Mouse (Mus musculus) monocyte, adult 5-6 weeks (primary cell): ENCODE results near the gene Shc1. TPM values are rescaled to one million over a fixed set of nuclear protein-coding genes. Genes with fewer than 3 reads are reported as not detected.
A peak's percentile ranks its signal among the peaks of the same experiment; 100 is the strongest.

Experiments used
- ATAC-seq: fragments of 153-309, 156-312 bp; replicated peaks from 2 replicates; pipeline ENCODE4 v1.8.0; 2017; ENCODE audit warnings: mild to moderate bottlenecking; ENCODE audit not compliant: low TSS enrichment, insufficient number of reproducible peaks, severe bottlenecking, poor library complexity, low FRiP score
- total RNA-seq: library from RNA; stranded (forward); fragments of 200-1000, 200-491, 200-594 nt; gene quantifications from 3 replicates; pipeline ENCODE4 v1.2.3, GENCODE M21; 2017

Gene Shc1
- total RNA-seq, 1 experiment from 2014 or later = 58.4 TPM

GRCm38 (mm10) chr3:89430171-89431159, 12.2 kb downstream of the Shc1 start, which contains the start of gene Pygo2:
Gene Pygo2, plus strand, starts transcription at chr3:89430214.
- peak; percentile 93 for ATAC-seq

- no peak for ATAC-seq
Measured at GRCm38 (mm10) chr3:89432606-89433005, 14.4 kb downstream of the Shc1 start.

GRCm38 (mm10) chr3:89434532-89434931, 16.3 kb downstream of the Shc1 start:
- ATAC-seq = no peak

GRCm38 (mm10) chr3:89435041-89435440, 16.8 kb downstream of the Shc1 start:
- no peak for ATAC-seq

GRCm38 (mm10) chr3:89436176-89437113, 18.2 kb downstream of the Shc1 start, which contains the start of gene Pbxip1:
Gene Pbxip1, plus strand, starts transcription at chr3:89436706.
- peak; percentile 67 for ATAC-seq

GRCm38 (mm10) chr3:89437269-89437668, 19.0 kb downstream of the Shc1 start:
- ATAC-seq = peak; percentile 45

- ATAC-seq = no peak
Measured at GRCm38 (mm10) chr3:89440691-89441090, 22.4 kb downstream of the Shc1 start.

GRCm38 (mm10) chr3:89448720-89449537, 30.7 kb downstream of the Shc1 start:
- ATAC-seq = 0 out of 2 replicates have a peak, but pooled peaks have one; percentile 7

GRCm38 (mm10) chr3:89449541-89449940, 31.3 kb downstream of the Shc1 start:
- ATAC-seq = peak; percentile 50

- no peak for ATAC-seq
Measured at GRCm38 (mm10) chr3:89451916-89452315, 33.7 kb downstream of the Shc1 start.

GRCm38 (mm10) chr3:89454401-89455177, 36.3 kb downstream of the Shc1 start, which contains the start of gene Pmvk:
Gene Pmvk, plus strand, starts transcription at chr3:89454541.
- ATAC-seq = no peak

- ATAC-seq = no peak
Measured at GRCm38 (mm10) chr3:89455786-89456285, 37.6 kb downstream of the Shc1 start.

GRCm38 (mm10) chr3:89456726-89457665, 38.8 kb downstream of the Shc1 start:
- ATAC-seq = peak; percentile 59

GRCm38 (mm10) chr3:89458372-89458964, 40.2 kb downstream of the Shc1 start:
- peak; percentile 65 for ATAC-seq

- ATAC-seq = peak; percentile 76
Measured at GRCm38 (mm10) chr3:89458965-89459807, 40.9 kb downstream of the Shc1 start.
